Mouse (Mus musculus): Measurements from ENCODE around the gene Gm10160.

Gm10160 gene

DNA sequence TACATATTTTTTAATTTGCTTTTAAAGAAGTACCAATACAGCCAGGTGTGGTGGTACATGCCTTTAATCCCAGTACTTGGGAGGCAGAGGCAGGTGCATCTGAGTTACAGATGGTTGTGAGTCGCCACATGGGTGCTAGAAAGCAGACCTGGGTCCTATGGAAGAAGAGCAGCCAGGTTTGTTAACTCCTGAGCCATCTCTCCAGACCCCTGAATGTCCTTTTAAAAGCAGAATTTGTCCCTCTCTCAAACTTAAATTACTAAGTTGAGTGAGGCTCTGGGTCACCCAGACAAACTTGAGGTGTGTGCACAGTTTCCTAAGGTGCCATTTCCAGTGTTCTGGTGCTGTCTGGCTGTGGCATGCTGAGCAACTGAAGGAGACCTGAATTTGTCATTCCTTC is at the start of gene Gm10160:
Gene Gm10160 (minus strand): TSS at position 101 of the 400 bp plus-strand sequence.
- DNase-seq (ENCODE audit: low spot score) = no peak

DNA sequence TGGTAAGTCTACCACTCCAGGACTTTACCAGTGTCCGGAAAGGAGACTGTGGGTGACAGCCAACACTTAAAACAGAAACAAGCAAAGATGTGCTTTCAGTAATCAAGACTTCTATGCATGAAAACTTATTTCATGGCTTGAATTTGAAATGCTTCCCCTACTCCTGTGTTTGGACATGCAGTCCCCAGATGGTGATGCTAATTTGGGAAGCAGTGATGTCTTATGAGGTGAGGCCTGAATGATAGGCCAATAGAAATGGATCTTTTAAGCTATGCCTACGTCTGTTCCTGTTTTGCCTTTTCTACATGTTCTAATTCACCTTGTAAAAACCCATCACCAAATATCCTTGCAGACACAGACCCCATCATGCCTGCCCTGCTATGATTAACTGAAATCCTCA is 49.3 kb upstream of the Gm10160 start:
- no peak for DNase-seq (ENCODE audit: low spot score)

DNA sequence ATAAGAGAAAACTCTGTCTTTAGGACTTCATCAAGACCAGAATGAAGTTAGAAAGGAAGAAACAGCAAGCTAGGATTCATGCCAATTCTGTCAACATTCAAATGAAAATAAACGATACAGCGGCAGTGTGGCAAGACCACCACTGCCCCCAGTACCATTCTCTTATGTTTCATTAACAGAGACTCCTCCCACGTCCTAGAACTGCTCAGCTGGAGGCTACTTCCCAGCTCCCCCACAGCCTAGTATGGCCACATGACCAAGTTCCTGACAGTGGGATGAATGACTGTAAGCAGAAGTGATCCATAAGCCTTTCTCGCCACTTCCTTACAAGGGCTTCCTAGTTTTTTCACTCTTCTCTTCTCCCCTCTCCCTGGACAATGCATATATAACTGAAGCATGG is 48.5 kb upstream of the Gm10160 start:
- no peak for DNase-seq (ENCODE audit: low spot score)

DNA sequence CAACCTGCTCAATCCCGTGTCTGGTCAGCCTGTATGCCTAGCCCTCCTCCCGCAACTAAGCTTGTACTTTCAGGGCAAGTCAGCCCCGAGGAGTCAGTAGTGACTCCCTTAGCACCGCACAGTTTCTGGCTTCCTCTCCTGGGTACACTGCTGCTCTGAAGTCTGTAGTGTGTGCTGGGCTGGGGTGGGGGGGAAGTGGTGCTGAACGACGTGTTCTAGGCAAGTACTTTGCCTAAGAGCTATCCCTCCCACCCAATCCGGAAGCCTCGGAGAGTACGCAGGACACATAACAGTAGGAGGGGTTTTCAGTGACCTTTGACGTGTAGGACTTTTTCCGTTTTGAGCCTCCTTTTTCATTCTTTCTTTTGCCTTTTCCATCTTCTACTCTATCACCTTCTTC is 43.8 kb upstream of the Gm10160 start:
- DNase-seq (ENCODE audit: low spot score) = no peak

DNA sequence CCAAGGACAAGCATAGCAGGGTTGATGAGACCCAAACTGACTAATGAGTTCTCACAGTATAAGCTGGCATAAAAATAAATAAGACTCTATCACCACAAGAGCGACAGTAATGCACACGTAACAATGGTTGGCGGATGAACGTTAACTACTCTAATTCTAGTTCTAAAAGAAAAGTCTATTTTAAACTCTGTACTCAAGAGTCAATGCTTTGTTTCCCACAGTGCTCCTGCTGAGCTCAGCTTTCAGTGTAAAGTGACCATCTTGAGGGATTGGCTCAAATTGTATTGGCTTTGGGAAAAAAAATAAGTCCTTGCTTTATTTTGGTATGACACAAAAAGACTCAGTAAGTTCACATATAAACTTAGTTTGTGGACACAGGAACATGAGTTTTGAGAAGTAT is 29.5 kb upstream of the Gm10160 start:
- DNase-seq (ENCODE audit: low spot score) = no peak

DNA sequence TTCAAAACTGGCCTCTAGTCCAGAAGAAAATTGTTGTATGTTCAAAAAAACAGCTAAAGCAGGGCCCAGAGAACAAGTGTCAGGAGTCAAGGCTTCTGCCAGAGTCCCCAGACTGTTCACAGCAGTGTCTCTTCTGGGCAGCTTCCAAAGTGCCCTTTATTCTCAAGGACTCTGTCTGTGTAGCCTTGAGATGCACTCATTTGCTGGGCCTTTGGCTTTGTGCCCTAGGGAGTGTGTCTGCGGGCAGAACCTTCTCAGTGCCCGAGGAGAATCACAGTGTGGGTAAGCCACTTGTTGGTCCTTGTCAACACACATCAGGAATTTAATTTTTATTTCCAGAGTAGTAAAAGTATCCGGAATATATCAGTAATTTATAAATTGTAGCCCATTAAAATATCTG is 26.0 kb upstream of the Gm10160 start:
- DNase-seq (ENCODE audit: low spot score) = no peak

DNA sequence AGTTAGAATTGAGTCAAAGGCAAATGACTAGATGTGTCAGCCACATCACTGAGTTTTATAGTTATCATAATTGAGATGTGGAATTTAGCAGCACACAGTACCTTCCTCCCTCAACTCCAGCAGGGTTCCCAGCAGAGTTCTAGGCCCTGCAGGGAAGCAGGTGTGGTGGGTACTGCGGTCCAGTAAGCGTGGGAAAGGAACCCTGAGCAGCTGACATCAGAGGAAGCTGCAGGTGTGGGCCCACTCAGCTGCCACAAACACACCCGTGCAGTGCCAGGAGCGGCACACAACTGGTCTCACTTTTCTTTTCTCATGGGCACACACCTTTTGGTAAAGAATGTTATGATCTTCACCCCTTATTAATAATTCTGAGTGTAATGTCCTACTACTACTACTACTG is 25.2 kb upstream of the Gm10160 start:
- no peak for DNase-seq (ENCODE audit: low spot score)

DNA sequence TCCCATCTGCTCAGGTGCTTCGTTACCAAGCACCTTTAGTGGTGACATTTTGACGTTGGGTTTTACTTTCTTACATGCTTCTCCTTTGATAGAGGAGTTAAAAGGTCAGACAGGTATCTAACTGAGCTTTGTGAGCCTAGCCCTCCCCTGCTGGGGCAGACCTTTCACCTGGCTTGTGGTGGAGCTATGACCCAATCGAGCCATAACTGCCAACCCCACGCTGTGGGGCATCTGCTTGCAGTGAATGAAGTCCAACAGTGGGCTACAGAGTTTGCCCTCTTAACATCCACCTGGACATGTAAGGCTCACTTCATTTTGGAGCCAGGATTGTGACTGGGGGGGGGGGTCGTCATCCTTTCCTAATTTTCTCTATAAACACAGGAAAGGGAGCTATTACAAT is 24.7 kb upstream of the Gm10160 start:
- no peak for DNase-seq (ENCODE audit: low spot score)

DNA sequence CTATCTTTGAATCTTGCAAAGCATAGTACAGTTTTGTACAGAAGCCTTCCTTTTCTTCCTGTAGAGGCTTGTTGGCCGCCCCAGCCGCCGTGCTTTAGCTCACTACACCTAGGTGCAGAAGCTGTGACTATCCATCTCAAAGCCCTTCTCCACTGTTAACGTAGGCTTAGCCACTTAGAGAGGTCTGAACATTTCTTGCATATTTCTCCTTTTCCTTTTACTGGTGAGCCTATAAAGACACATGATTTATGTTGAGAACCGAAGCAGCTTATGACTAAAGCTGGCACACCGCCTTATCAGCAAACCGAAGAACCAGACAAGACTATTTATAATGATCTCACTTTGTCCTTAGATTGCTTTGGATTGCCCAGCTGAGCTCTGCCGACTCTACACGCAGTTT is 19.8 kb upstream of the Gm10160 start:
- no peak for DNase-seq (ENCODE audit: low spot score)

DNA sequence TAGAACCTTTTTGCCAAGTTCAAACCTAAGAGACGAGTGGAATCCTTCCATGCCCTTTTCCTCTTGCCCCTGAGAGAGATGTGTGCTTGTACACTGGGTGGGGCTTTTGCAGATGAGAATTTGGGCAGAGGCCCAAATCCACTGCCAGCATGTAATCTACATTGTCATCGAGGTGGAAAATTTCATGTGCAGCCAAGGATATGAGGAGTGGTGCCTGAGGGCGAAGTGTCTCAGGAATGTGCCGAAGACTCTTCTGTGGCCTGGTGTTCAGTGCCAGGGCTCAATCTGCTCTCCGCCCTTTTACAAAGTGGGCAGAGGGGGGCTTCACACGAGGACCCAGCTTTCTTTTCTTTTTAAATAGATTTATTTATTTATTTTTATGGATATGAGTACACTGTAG is 19.0 kb upstream of the Gm10160 start:
- DNase-seq (ENCODE audit: low spot score) = no peak

DNA sequence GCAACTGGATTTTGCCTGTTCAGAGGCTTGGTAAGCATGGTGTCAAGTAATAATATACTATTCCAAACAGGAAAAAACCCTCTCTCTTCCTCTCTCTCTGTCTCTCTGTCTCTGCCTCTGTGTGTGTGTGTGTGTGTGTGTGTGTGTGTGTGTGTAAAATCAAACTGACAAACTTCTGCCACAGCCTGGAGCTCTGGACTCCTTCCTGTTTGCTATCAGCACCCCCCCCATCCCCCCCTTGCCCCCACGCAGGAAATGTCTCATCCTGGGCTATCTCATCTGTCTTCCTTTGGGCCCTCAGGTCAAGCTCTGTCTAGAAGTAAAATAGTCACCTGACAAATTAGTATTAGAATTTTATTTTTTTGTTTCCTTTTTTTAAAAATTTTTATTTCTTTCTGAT is 18.2 kb upstream of the Gm10160 start:
- no peak for DNase-seq (ENCODE audit: low spot score)

DNA sequence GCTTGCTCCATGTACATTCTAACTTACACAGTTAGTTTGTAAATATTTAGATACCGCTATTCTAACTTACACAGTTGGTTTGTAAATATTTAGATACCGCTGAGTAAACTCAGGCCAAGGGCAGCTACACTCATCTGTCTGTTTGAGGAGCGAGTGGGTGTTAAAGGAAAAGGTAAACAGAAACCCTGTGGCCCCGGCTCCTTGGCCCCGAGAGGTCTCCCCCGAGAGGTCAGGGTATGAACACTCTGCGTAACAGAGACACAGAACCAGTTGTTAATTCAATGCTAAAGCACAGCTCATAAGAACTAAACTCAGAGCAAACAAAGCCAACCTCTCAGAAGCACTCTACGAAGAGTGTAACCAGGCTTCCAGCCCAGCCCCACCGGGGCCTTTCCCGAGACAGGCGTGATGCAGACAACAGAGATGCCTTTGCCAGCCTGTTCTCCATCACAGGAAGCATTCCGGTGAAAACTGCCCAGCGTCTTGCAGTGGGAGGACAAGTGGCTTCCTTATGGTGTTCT is 17.0 kb upstream of the Gm10160 start:
- DNase-seq (ENCODE audit: low spot score) = peak; percentile 63

DNA sequence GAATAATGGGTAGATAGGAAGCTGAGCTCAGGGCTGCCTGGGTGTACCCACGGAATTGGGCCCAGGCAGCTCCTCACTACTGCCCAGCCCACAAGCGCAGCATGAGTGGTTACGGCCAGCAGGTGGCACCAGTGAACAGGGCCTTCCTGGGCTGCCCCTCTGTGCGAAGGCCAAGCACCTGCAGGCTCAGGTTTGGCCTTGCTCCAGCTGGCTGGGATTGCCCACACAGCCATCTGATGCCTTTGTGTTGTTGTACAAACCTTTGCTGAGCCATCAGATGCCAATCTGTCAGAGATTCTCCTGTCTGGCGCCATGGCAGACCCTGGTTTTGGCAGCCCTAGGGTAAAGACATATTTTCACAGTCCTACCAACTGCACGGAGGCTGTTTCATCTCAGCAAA is 12.6 kb upstream of the Gm10160 start:
- DNase-seq (ENCODE audit: low spot score) = no peak

DNA sequence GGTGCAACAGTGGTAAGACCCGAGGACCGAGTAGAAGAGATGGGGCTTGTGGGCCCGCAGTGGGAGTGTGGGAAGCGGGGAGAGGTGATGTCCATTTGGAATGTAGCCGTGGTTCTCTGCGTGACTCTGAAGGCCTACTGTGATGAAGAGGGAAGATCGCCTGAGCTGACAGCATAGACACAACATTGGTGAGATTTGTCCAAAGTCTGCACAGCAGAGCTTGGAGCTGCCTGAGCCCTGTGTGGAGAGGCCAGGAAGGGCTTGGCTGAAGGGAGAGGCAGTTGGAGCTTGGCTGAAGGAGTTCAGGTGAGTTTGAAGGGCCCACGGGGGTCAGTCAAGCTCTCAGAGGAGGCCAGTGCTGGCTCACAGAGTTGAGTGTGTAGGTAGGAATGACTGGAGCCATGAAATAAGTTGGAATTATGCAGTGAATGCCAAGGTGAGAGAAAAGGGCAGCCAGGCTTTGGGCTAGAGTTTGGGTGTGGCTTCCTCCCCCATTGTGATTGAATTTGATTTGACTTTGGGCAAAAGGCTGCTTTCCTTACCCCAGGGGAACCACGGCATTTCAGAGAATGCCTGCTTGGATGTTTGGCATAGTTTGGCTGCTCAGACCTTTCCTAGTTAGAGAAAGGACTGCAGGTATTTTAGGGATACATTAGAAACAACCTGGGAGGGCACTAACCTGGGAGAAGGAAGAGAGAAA is 11.8 kb upstream of the Gm10160 start:
- no peak for DNase-seq (ENCODE audit: low spot score)

DNA sequence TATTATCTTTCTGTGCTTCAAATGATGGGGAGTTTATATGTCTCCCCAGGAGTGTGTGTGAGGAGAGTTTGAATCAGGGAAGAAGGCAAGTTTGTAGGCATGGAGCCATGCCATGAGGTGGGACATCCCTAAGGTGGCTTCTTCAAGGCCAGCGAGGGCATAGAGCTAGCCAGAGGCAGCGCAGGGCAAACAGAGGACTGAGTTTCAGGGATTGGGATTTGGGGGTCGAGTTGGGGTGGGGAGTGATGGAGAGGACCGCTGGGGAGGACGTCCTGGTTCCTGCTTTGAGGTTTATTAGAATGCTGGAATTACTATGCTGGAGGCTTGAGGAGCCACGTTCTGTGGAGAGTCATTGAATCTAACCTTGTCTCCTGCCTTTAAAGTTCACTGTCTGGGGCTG is 10.3 kb upstream of the Gm10160 start:
- DNase-seq (ENCODE audit: low spot score) = no peak

DNA sequence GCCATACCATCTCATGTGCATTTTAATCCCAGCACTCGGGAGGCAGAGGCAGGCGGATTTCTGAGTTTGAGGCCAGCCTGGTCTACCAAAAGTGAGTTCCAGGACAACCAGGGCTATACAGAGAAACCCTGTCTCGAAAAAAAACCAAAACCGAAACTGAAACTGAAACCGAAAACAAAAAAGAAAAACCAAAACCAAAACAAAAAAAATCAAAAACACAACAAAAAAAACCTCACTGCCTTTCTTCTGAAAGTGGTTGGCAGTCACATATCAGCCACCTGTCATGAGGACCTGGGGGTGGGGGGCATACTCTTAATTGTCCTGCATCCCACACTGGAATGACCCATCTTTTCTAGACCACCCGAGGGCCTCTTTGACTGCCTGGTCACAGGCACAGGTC is 9.0 kb upstream of the Gm10160 start:
- DNase-seq (ENCODE audit: low spot score) = no peak

DNA sequence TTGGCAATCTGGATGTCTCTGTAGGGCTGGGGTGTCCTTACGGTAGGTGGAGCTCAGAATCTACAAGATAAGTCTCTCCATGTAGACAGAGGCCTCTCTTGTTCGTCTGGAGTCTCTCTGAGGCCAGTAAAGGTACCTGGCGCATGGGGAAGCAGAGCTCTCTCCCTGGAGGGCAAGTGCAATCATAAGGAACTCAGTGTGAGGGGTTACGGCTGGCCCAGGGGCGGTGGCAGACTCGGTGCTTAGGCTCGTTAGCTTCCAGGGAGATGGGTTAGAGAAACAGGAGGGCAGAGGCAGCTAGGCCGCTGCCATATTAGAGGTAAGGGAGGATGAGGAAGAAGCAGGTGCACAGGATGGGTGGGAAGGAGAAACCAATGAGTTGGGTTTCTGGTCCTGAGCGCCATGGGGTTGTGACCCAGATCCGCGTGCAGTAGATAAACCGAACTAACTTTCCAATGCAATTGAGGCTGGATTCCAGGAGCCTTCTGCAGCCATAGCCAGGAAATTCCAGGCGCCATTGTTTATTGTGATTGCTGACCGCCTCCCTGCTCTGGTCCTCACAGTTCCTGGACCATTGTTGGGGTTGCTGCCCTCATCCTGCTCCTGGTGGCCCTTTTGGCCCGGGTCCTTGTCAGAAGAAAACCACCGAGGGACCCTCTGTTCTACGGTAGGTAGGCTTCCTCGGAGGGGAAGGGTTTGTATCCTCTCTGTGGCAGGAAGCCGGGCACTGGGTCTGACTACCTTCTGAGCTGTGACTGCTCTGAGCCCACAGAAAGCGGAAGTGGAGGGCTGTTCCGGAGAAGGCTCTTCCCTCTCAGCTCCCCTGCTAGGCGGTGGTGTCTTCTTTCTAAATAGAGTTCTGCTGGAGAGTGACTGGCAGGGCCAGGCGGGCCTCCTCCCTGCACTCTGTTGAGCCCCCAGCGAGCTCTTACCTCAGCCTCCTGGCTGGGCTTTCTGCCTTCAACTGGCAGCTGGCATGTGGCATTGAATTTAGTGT is 7.3 kb upstream of the Gm10160 start:
- DNase-seq (ENCODE audit: low spot score) = no peak

DNA sequence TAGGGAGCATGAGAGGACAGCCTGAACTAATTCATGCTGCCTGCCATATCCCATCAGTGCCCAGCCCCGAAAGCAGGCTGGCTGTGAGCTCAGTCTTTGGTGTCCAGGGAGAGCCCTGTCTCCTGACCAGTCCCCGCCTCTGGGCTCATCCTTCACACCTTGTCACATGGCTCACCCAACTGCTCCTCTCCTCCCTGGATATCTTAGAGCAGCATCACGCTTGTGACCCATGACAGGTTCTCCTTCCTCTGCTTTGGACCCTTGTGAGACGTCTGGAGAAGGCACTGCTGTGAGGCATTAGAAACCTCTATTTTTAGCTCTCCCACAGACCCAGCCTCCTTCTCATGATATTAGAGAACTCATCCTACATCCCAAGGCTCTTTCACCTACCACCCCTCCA is 6.3 kb upstream of the Gm10160 start:
- DNase-seq (ENCODE audit: low spot score) = no peak

DNA sequence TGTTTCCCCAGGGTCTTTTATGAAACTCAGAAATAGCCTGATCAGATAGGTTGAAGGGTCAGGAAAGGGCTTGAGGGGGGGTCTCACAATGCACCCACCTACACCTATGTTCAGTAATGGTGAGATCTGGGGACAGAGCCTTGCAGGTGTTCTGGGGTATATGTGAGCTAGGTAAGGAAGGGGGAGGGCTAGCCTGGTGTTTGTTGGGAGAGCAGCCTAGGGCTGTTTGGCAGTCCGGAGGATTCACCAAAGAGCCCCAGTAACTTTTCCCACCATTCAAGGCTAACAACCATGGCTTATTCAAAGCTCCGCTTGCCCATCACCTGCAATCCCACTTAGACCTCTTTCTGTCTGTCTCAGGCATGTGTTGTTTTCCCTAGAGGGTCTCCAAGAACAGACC is 5.9 kb upstream of the Gm10160 start:
- no peak for DNase-seq (ENCODE audit: low spot score)

DNA sequence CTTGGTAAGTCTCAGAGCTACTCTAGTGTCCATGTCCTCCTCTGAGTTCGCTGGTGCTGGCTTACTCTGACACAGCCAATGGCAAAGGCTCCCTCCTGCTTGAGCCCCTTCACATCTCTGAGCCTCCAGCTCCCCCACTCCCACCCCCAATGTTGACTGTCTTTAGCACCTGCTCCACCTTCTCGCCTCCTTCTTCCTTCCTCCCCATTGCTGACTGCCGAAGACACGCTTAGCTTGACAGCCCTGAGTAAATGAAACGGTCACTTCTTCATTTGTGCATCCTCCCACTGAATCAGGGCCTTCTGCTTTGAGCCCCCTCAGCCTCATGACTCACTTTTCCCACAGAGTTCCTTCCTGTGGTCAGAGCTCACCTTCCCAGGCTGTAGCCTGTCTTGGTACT is 5.4 kb upstream of the Gm10160 start:
- DNase-seq (ENCODE audit: low spot score) = no peak

DNA sequence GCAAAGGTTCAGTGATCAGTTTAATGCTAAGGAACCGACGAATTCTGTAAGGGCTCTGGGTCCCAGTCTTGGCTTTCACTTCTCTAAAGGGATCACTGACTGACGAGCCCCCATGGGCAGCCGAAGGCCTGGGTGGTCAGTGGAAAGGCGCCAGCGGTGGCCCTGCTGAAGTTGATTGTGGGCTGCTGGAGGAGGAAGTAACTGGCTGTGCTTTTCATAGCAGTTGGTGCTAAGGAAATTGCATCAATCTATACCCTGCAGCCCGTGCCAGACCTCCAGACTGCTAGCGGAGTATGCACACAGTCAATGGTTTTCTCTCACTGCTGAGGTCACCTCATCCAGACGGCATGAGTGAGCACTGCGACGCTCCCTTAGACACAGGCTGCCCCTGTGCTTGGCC is 4.5 kb upstream of the Gm10160 start:
- DNase-seq (ENCODE audit: low spot score) = no peak

DNA sequence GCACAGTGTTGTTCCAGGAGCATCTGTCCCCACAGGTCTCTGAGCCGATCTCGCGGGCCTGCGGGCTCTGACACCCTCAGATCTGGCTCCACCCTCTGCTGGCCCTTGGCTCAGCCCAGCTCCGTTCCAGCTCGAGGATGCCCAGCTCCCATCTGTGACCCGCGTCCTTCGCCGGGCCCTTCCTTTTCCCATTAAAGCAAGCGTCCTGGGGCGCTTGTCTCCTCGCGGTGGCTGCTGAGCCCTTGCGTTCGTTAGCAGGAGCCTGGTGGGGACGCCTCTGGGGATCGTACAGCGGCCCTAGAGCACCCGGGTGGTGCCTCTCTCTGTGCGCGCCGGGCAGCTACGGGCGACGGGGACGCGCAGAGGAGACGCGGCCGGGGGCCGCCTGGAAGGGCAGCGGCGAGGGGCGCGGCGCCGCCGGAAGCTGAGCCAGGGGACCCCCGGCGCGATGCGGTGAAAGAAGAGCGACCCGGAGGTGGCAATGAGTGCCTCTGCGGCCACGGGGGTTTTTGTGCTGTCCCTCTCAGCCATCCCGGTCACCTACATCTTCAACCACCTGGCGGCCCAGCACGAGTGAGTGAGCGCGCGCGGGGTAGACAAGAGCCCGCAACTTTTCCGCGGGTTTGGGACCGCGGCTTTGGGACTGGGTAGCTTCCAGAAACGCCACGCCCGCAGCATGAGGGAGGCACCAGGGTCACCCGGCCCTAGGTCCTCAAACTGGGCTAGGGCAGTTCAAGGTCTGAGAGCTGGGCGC is 3.6 kb upstream of the Gm10160 start, which contains the start of gene Tm6sf1:
Gene Tm6sf1 (plus strand): TSS at position 34 of the 754 bp plus-strand sequence.
- DNase-seq (ENCODE audit: low spot score) = no peak

Measured in yolk sac, embryonic 10.5 days (tissue).